Mouse (Mus musculus) cerebellum, adult 2 months (tissue): ENCODE results near the gene Bcl2a1d.
"Not testable (repeated sequence)": the region's sequence is repeated elsewhere in the genome, so short reads cannot be mapped to it uniquely, and the experiment has no call there.

Experiments
- CTCF ChIP-seq: fragments of 200-500 bp; IDR thresholded peaks from 2 replicates; pipeline ENCODE4 v1.5.1; 2011; ENCODE audit warnings: low read depth, mild to moderate bottlenecking, control low read depth, low read length, moderate library complexity, borderline replicate concordance; ENCODE audit not compliant: insufficient read depth
- POLR2A ChIP-seq: fragments of 200-500 bp; IDR thresholded peaks from 2 replicates; pipeline ENCODE4 v1.6.1; 2011; ENCODE audit warnings: low read length, control low read depth, borderline replicate concordance; ENCODE audit not compliant: insufficient read depth

DNA sequence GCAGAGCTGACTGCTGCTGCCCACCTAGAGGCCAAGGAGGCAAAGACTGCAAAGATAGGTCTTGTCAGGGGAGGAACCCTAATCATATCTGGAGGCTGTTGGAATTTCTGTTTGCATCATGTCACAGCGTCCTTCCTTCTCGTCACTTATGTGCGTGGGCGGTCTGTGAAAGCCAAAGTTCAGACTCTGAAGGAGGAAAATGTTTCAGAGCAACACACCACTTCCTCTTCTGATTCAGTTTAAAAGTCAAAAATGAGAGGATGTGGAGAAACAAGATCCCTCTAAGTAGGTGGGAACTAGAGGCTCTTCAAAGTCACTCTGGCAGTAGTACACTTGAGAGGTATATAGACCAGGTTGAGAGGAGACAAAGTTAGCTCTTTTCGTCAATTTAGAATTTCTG, at the start of gene Bcl2a1d:
- not testable (repeated sequence) for TF ChIP-seq POLR2A, CTCF
